Mouse (Mus musculus) liver, embryonic 12.5 days (tissue): ENCODE data around the gene Arhgap21. TPM values are rescaled to one million over a fixed set of nuclear protein-coding genes. Genes with fewer than 3 reads are reported as not detected.

ENCODE experiments used
- ATAC-seq: fragments of 200-750 bp; cut with Nextera tagmentation; 2 replicates; pipeline ENCODE4 v1.8.0; 2017; ENCODE audit warnings: moderate number of reproducible peaks, mild to moderate bottlenecking, moderate library complexity
- H3K27ac ChIP-seq: fragments of 300-500 bp; sonication (generic); 2 replicates; pipeline ENCODE4 v1.5.1; 2016; ENCODE audit warnings: mild to moderate bottlenecking
- H3K27me3 ChIP-seq: fragments of 300-500 bp; sonication (generic); replicated peaks from 2 replicates; pipeline ENCODE4 v1.6.1; 2016; ENCODE audit warnings: mild to moderate bottlenecking, moderate library complexity
- H3K36me3 ChIP-seq: fragments of 300-500 bp; sonication (generic); 2 replicates; pipeline ENCODE4 v1.6.1; 2016; ENCODE audit warnings: mild to moderate bottlenecking, moderate library complexity
- H3K4me1 ChIP-seq: fragments of 300-500 bp; sonication (generic); 2 replicates; pipeline ENCODE4 v1.6.1; 2016
- H3K4me2 ChIP-seq: fragments of 300-500 bp; sonication (generic); 2 replicates; pipeline ENCODE4 v1.6.1; 2016; ENCODE audit warnings: mild to moderate bottlenecking, moderate library complexity
- H3K4me3 ChIP-seq: fragments of 300-500 bp; sonication (generic); 2 replicates; pipeline ENCODE4 v1.5.1; 2016; ENCODE audit warnings: mild to moderate bottlenecking, moderate library complexity
- H3K9ac ChIP-seq: fragments of 300-500 bp; sonication (generic); 2 replicates; pipeline ENCODE4 v1.6.1; 2016; ENCODE audit warnings: mild to moderate bottlenecking, moderate library complexity
- H3K9me3 ChIP-seq: fragments of 300-500 bp; sonication (generic); replicated peaks from 2 replicates; pipeline ENCODE4 v1.6.1; 2016; ENCODE audit warnings: mild to moderate bottlenecking, moderate library complexity
- WGBS: fragments of 180-500 bp; shearing (Covaris S2); methylation state at CpG from one replicate; pipeline ENCODE4 v1.1.7; 2016; ENCODE audit not compliant: insufficient replicate concordance; 5-methylcytosine and 5-hydroxymethylcytosine counted together
- polyA plus RNA-seq: library from polyadenylated mRNA; unstranded; fragments of >200 nt; fragmentation: Nextera tagmentation; extraction: Ambion mirVana; gene quantifications from 2 replicates; pipeline ENCODE4 v1.2.1, GENCODE M21; 2016

Arhgap21 gene
- 10.9 and 12.4 TPM in 2 replicates for polyA plus RNA-seq

DNA sequence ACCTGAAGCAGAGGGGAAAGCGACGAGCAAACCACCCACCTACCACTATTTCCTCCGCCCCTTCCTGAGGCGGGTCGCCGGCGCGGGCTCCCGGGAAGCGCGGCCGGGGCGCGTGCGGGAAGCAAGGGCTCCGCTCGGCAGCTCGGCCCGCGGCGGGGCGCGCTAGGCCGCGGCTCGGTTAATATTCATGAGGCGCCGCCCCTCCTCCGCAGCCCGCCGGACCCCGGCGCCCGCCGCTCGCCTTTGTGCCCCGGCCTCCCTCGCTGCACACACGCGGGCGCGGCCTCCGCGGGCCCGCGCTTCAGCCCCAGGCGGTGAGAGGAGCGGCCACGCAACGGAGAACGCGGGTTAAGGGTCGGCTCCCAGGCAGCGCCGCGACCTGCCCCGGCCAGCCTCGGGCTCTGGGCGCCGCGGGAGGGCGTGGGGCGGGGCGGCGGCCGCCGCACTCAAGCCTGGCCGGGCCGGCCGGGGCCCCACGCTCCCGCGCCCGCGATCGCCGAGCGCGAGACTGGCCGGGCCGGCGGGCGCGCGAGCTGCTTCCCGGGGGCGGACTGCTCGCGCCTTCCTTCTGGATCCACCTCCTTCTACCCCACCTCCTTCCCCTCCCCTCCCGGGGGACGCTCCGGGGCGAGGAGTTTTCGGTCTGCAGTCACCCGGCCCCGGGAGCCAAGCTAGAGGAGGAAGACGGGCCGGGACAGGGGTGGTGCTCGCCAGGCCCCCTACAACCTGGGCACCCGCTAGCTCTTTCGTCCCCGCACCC is at the start of gene Arhgap21:
Gene Arhgap21 (minus strand): TSS at position 441 of the 760 bp plus-strand sequence.
- peaks cover 45% of the 10 kb centered on the region for H3K4me1 ChIP-seq
- ATAC-seq, result peak; percentile 48
- H3K9me3 ChIP-seq, result no peaks in the 10 kb centered on the region
- peak within 1 kb of the TSS; percentile 99 for H3K27ac ChIP-seq
- H3K9ac ChIP-seq, result peak within 1 kb of the TSS; percentile 99
- WGBS, result under 1% methylated on average over 97 of the region's 102 CpGs
- peak within 1 kb of the TSS; percentile 78 for H3K4me2 ChIP-seq
- peak within 1 kb of the TSS; percentile 88 for H3K4me3 ChIP-seq
- H3K36me3 ChIP-seq, result no peaks in the 10 kb centered on the region
- H3K27me3 ChIP-seq, result no peaks in the 10 kb centered on the region

GRCm38 (mm10) chr2:21016589-21016988 is 47.9 kb upstream of the Arhgap21 start:
- no peak overlapping the region for H3K4me2 ChIP-seq
- H3K4me1 ChIP-seq, result no peaks in the 10 kb centered on the region
- 68% methylated on average over 7 of the region's 7 CpGs for whole genome bisulfite sequencing
- ATAC-seq, result no peak
- H3K9me3 ChIP-seq, result no peaks in the 10 kb centered on the region
- no peaks in the 10 kb centered on the region for H3K27me3 ChIP-seq
- H3K36me3 ChIP-seq, result no peaks in the 10 kb centered on the region
- H3K9ac ChIP-seq, result no peak overlapping the region
- H3K4me3 ChIP-seq, result no peak overlapping the region
- no peak overlapping the region for H3K27ac ChIP-seq

DNA sequence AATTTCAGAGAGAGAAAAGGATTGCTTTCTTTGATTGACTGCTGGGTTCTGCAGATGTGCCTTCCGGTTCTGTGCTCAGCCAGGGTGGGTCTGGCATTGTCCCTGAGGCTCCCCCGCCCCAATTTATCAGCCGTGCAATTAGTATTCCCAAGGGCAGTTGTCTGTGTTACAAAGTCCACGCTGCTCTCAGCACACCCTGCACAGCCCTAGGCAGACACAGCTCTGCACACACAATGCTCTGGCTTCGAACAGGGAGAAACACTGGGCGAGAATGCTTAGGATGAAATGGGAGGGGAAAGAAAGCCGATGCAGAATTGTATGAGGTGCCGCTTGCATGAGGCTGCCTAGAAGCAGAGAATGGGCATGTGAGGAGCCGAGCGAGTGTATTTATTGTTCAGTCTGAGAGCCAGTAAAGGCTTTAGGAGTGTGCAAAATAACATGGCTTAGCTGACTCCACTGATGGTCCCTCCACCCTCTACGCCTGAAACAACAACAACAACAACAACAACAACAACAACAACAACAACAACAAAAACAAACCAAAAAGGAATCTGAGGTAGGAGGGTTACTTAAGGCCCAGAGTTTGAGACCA is 42.2 kb upstream of the Arhgap21 start:
- 64% methylated on average over 11 of the region's 11 CpGs for WGBS
- no peaks in the 10 kb centered on the region for H3K4me1 ChIP-seq
- no peaks in the 10 kb centered on the region for H3K36me3 ChIP-seq
- no peaks in the 10 kb centered on the region for H3K27me3 ChIP-seq
- no peak overlapping the region for H3K27ac ChIP-seq
- no peak overlapping the region for H3K9ac ChIP-seq
- H3K9me3 ChIP-seq, result no peaks in the 10 kb centered on the region
- no peak for ATAC-seq
- H3K4me2 ChIP-seq, result no peak overlapping the region
- H3K4me3 ChIP-seq, result no peak overlapping the region

DNA sequence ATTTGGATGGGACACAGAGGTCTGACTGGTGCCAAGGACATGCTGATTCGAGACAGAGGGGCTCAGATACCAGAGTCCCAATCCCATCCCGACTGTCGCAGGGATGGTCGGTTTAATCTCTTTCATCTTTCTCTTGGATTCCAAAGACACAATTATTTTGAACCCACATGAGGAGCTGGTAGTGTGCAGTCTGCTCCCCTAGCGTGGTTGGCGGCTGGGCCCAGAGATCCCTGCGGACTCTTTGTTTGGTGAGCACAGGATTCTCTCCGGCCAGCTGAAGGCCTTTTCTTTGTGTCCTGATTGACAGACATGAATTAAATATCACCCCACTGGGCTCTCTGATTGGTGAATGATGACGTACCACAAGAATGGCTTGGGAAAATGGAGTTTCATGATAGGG is 41.5 kb upstream of the Arhgap21 start:
- no peaks in the 10 kb centered on the region for H3K36me3 ChIP-seq
- H3K27me3 ChIP-seq, result no peaks in the 10 kb centered on the region
- no peak for ATAC-seq
- H3K9me3 ChIP-seq, result no peaks in the 10 kb centered on the region
- H3K4me3 ChIP-seq, result no peak overlapping the region
- H3K27ac ChIP-seq, result no peak overlapping the region
- H3K4me2 ChIP-seq, result no peak overlapping the region
- 71% methylated on average over 9 of the region's 9 CpGs for WGBS
- H3K9ac ChIP-seq, result no peak overlapping the region
- H3K4me1 ChIP-seq, result no peaks in the 10 kb centered on the region

- Histone ChIP-seq H3K9ac (no peak overlapping the region), H3K27me3 (no peaks in the 10 kb centered on the region), H3K4me3 (no peak overlapping the region), H3K4me1 (no peaks in the 10 kb centered on the region), H3K9me3 (no peaks in the 10 kb centered on the region), H3K27ac (no peak overlapping the region), H3K36me3 (no peaks in the 10 kb centered on the region), H3K4me2 (no peak overlapping the region)
- no peak for ATAC-seq
- 45% methylated on average over 16 of the region's 16 CpGs for WGBS
Observed at GRCm38 (mm10) chr2:21009258-21010140, 40.8 kb upstream of the Arhgap21 start.

DNA sequence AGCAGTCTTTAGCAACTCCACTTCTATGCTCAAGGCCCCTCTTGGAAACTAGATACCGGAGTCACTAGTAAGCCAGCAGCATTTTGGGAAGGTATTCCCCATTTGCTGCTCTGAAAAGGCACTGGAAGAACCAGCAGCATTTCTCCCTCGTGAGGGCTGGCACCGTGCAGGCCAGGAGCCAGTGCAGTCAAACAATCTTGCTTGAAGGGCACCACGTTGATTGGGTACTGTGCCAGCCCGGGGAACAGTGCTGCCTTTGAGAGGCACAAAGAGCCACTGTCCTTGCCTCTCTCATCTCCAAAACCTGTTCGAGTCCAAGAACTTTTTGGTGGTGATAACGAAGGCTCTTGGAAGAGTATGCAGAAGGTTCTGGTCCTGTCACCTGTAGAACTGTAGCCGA is 33.9 kb upstream of the Arhgap21 start:
- no peak for ATAC-seq
- H3K9me3 ChIP-seq, result no peaks in the 10 kb centered on the region
- no peak overlapping the region for H3K4me3 ChIP-seq
- no peaks in the 10 kb centered on the region for H3K27me3 ChIP-seq
- no peak overlapping the region for H3K27ac ChIP-seq
- H3K4me2 ChIP-seq, result no peak overlapping the region
- no peaks in the 10 kb centered on the region for H3K4me1 ChIP-seq
- no peak overlapping the region for H3K9ac ChIP-seq
- H3K36me3 ChIP-seq, result no peaks in the 10 kb centered on the region
- WGBS, result 74% methylated on average over 8 of the region's 8 CpGs

DNA sequence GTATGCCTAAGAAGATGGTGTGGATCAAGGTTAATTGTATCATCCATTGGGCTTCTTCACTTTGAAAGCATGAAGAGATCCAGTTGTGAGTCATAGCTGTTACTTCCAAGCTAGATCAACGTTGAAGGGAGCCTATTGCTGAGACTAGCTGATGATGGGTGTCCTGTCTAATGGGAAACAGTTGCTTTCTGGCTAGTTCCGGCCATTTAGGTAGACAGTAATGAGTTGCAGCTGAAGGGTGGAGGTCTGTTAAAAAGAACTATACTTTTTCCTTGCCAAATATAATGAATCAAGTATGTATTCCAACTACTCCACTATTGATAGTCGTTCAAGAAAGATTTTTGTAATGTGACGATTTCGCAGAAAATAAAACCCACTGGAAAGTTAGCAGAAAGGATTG is 32.5 kb upstream of the Arhgap21 start:
- H3K27me3 ChIP-seq, result no peaks in the 10 kb centered on the region
- H3K27ac ChIP-seq, result no peak overlapping the region
- 66% methylated on average over 5 of the region's 5 CpGs for WGBS
- no peaks in the 10 kb centered on the region for H3K4me1 ChIP-seq
- no peak overlapping the region for H3K9ac ChIP-seq
- ATAC-seq, result no peak
- H3K4me3 ChIP-seq, result no peak overlapping the region
- H3K9me3 ChIP-seq, result no peaks in the 10 kb centered on the region
- H3K36me3 ChIP-seq, result no peaks in the 10 kb centered on the region
- H3K4me2 ChIP-seq, result no peak overlapping the region

DNA sequence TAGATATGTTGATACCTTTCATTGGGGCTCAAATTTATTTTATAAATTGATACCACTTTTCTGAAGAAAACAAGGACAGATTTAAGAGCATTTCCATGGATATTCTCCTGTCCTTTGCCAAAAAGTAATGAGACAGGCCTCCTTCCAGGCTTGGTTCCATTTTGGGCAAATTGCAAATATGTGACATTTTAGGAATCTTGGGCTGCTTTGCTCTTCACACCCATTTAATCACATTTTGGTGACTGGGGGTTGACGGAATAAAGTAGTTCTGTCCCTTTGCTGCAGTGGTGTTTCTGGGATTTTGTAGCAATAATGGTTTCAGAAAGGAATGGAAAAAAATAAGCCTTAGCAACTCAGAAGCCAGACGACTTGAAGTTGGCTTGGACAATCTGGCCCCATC is 26.9 kb upstream of the Arhgap21 start:
- H3K27me3 ChIP-seq, result no peaks in the 10 kb centered on the region
- ATAC-seq, result no peak
- no peaks in the 10 kb centered on the region for H3K36me3 ChIP-seq
- WGBS, result 74% methylated on average over 2 of the region's 2 CpGs
- no peak overlapping the region for H3K4me2 ChIP-seq
- H3K27ac ChIP-seq, result no peak overlapping the region
- no peaks in the 10 kb centered on the region for H3K9me3 ChIP-seq
- H3K4me1 ChIP-seq, result no peaks in the 10 kb centered on the region
- H3K4me3 ChIP-seq, result no peak overlapping the region
- H3K9ac ChIP-seq, result no peak overlapping the region

- H3K9ac ChIP-seq, result no peak overlapping the region
- H3K27ac ChIP-seq, result no peak overlapping the region
- 80% methylated on average over 2 of the region's 2 CpGs for WGBS
- no peaks in the 10 kb centered on the region for H3K36me3 ChIP-seq
- H3K9me3 ChIP-seq, result no peaks in the 10 kb centered on the region
- no peaks in the 10 kb centered on the region for H3K27me3 ChIP-seq
- H3K4me2 ChIP-seq, result no peak overlapping the region
- no peak for ATAC-seq
- H3K4me1 ChIP-seq, result no peaks in the 10 kb centered on the region
- H3K4me3 ChIP-seq, result no peak overlapping the region
Observed at GRCm38 (mm10) chr2:20991508-20991907, 22.8 kb upstream of the Arhgap21 start.

- no peaks in the 10 kb centered on the region for H3K27me3 ChIP-seq
- WGBS, result 58% methylated on average over 2 of the region's 2 CpGs
- ATAC-seq, result no peak
- no peaks in the 10 kb centered on the region for H3K36me3 ChIP-seq
- no peak overlapping the region for H3K27ac ChIP-seq
- H3K4me1 ChIP-seq, result no peaks in the 10 kb centered on the region
- H3K9me3 ChIP-seq, result no peaks in the 10 kb centered on the region
- H3K4me2 ChIP-seq, result no peak overlapping the region
- no peak overlapping the region for H3K4me3 ChIP-seq
- H3K9ac ChIP-seq, result no peak overlapping the region
Observed at GRCm38 (mm10) chr2:20990907-20991306, 22.2 kb upstream of the Arhgap21 start.

DNA sequence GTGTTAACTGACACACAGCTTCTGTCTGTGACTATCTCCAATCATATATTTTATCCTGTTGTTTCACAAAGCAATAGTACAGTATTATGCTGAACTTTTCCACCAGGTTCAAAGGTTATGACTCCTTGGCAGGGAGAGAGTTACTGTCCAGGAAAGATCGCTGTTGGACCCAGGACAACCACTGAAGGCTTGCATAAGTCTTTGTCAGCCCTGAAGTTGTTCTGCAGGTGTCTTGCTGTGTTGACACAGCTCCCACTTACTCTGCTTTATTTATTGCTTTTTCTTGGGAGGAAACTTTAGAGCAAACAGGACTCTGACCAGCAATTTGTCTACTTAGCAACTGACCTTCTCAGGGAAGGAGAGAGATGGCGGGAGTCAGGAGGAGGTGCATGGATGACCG is 21.4 kb upstream of the Arhgap21 start:
- Histone ChIP-seq H3K27me3 (no peaks in the 10 kb centered on the region), H3K9me3 (no peaks in the 10 kb centered on the region), H3K9ac (no peak overlapping the region), H3K4me2 (no peak overlapping the region), H3K27ac (no peak overlapping the region), H3K4me3 (no peak overlapping the region), H3K4me1 (no peaks in the 10 kb centered on the region), H3K36me3 (no peaks in the 10 kb centered on the region)
- WGBS, result 75% methylated on average over 3 of the region's 3 CpGs
- no peak for ATAC-seq

DNA sequence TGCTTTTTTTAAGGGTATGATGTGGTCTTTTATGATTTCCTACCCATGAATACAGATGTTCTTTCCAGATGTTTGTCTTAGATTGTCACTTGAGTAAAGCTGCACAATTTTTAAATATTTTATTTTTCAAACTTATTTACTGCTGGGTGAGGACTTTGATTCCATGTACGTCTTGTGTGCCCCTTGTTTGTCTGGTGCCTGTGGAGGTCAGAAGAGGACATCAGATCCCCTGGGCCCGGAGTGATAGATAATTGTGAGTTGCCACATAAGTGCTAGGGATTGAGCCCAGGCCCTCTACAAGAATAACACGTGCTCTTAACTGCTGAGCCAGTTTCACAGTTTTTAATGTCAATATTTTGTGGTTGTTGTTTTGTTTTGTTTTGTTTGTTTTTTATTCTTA is 19.1 kb upstream of the Arhgap21 start:
- Histone ChIP-seq H3K4me1 (no peaks in the 10 kb centered on the region), H3K9me3 (no peaks in the 10 kb centered on the region), H3K27me3 (no peaks in the 10 kb centered on the region), H3K9ac (no peak overlapping the region), H3K4me2 (no peak overlapping the region), H3K4me3 (no peak overlapping the region), H3K27ac (no peak overlapping the region), H3K36me3 (no peaks in the 10 kb centered on the region)
- WGBS, result 53% methylated on average over 3 of the region's 3 CpGs
- no peak for ATAC-seq
